Mouse (Mus musculus) liver, embryonic 14.5 days (tissue): ENCODE measurements around the gene Adamts12. TPM values are rescaled to one million over a fixed set of nuclear protein-coding genes. Genes with fewer than 3 reads are reported as not detected.

ENCODE experiments used
- ATAC-seq: fragments of 200-750 bp; cut with Nextera tagmentation; 2 replicates; pipeline ENCODE4 v1.8.0; 2017; ENCODE audit warnings: moderate number of reproducible peaks, mild to moderate bottlenecking, moderate library complexity; ENCODE audit not compliant: insufficient read depth
- DNase-seq, 3 experiments: peaks; one replicate each; pipeline ENCODE4 v3.0.0-alpha.2; 2012 to 2013; ENCODE audit warnings: low read depth in 3 of 3, low spot score in 3 of 3
- H3K27ac ChIP-seq: fragments of 300-500 bp; sonication (generic); 2 replicates; pipeline ENCODE4 v1.5.1; 2014; ENCODE audit warnings: moderate library complexity, mild to moderate bottlenecking, control low read depth, inconsistent platforms
- H3K27me3 ChIP-seq: fragments of 300-500 bp; sonication (generic); 2 replicates; pipeline ENCODE4 v1.6.1; 2014; ENCODE audit warnings: mild to moderate bottlenecking, low read length, moderate library complexity; ENCODE audit not compliant: control insufficient read depth, insufficient read depth
- H3K36me3 ChIP-seq: fragments of 300-500 bp; sonication (generic); replicated peaks from 2 replicates; pipeline ENCODE4 v1.6.1; 2014; ENCODE audit warnings: low read depth; ENCODE audit not compliant: control insufficient read depth, insufficient read depth
- H3K4me1 ChIP-seq, 2 experiments: fragments of 200-500 bp in 1 of 2; fragments of 300-500 bp in 1 of 2; sonication (generic) in 1 of 2; replicated peaks; 2 replicates each; pipeline ENCODE4 v1.6.1; 2012 to 2014; ENCODE audit warnings: antibody characterized with exemption in 1 of 2, inconsistent platforms in 1 of 2, low read length in 1 of 2; ENCODE audit not compliant: control insufficient read depth in 2 of 2, insufficient read depth in 2 of 2
- H3K4me2 ChIP-seq: fragments of 300-500 bp; sonication (generic); 2 replicates; pipeline ENCODE4 v1.6.1; 2014; ENCODE audit warnings: low read depth, mild to moderate bottlenecking, control low read depth, moderate library complexity
- H3K4me3 ChIP-seq, 2 experiments: fragments of 200-500 bp in 1 of 2; fragments of 300-500 bp in 1 of 2; sonication (generic) in 1 of 2; 2 replicates each; pipeline ENCODE4 v1.5.1; 2012 to 2014; ENCODE audit warnings: low read depth in 2 of 2, low read length in 2 of 2, mild to moderate bottlenecking in 2 of 2, control low read depth in 1 of 2, inconsistent platforms in 1 of 2, moderate library complexity in 1 of 2; ENCODE audit not compliant: insufficient read depth in 1 of 2
- H3K9ac ChIP-seq: fragments of 300-500 bp; sonication (generic); replicated peaks from 2 replicates; pipeline ENCODE4 v1.6.1; 2014; ENCODE audit warnings: mild to moderate bottlenecking, control low read depth, moderate library complexity
- H3K9me3 ChIP-seq: fragments of 300-500 bp; sonication (generic); 2 replicates; pipeline ENCODE4 v1.6.1; 2016; ENCODE audit warnings: low read length, mixed read lengths; ENCODE audit not compliant: control insufficient read depth
- CTCF ChIP-seq: IDR thresholded peaks from 2 replicates; pipeline ENCODE4 v1.5.1; 2016; ENCODE audit warnings: antibody characterized with exemption, low read depth, control low read depth
- EP300 ChIP-seq: IDR thresholded peaks from 2 replicates; pipeline ENCODE4 v1.6.1; 2016; ENCODE audit warnings: antibody characterized with exemption, low read depth
- WGBS: fragments of 180-500 bp; shearing (Covaris S2); extraction: QIAGEN DNeasy Blood & Tissue Kit; methylation state at CpG from one replicate; pipeline ENCODE4 v1.1.7; 2014; ENCODE audit not compliant: insufficient replicate concordance; 5-methylcytosine and 5-hydroxymethylcytosine counted together
- polyA plus RNA-seq, 2 experiments: library from polyadenylated mRNA; depleted of rRNA in 1 of 2; stranded (reverse) in 1 of 2; unstranded in 1 of 2; fragments of >200 nt; fragmentation: Nextera tagmentation in 1 of 2; extraction: Ambion mirVana in 1 of 2; gene quantifications; 2 replicates each; pipeline versions ENCODE4 v1.2.1 to v1.2.3; 2012 to 2014

Gene Adamts12
- polyA plus RNA-seq, 2 experiments, result 0.23 to 0.47 TPM

DNA sequence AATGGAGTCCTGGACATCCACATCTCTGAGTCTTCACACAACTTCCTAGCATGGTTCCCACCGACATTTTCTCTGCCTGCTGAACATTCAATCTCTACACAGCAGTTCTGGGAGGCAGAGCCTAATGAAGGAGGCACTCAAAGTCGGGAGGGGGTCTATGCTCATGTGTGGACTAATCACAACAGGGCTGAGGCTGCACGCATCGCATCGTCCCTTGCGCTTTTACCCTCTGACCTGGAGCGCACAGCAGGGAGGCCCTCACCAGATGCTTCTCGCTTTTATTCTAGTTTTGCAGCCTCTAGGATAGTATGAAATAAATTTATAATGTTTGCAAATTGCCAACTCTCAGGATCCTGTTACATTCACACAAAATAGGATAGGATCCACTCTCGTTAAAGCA lies 112.9 kb downstream of the Adamts12 start:
- no peaks in the 10 kb centered on the region for H3K27me3 ChIP-seq
- no peak overlapping the region for H3K9ac ChIP-seq
- ATAC-seq, result no peak
- H3K4me2 ChIP-seq, result no peak overlapping the region
- no peaks in the 10 kb centered on the region for H3K4me1 ChIP-seq
- H3K27ac ChIP-seq, result no peak overlapping the region
- 65% methylated on average over 9 of the region's 9 CpGs for WGBS
- no peak overlapping the region for H3K4me3 ChIP-seq
- TF ChIP-seq EP300 (no peak), CTCF (no peak)
- no peak for DNase-seq
- H3K36me3 ChIP-seq, result no peaks in the 10 kb centered on the region
- H3K9me3 ChIP-seq, result no peaks in the 10 kb centered on the region

DNA sequence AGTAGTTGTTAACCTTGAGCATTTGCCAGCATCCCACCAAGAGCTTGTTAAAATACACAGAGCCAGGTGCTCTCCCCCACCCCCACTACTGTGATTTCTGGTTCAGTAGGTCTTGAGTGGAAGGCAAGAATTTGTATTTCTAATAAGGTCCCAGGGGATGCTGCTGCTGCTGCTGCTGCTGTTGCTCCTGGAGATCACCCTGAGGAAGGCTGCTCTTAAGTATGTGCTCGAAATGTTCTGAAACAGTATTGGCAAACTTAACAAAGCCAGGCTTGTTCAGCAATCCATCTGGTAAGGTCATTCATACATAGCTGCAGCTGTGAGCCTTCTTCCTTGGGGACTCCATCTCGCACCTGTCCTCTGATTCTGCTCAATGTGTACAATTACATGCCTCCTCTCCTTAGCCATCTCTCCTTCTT lies 115.2 kb downstream of the Adamts12 start:
- no peaks in the 10 kb centered on the region for H3K4me1 ChIP-seq
- H3K36me3 ChIP-seq, result no peaks in the 10 kb centered on the region
- H3K4me3 ChIP-seq, result no peak overlapping the region
- H3K27me3 ChIP-seq, result no peaks in the 10 kb centered on the region
- WGBS, result 40% methylated on average over 2 of the region's 2 CpGs
- no peaks in the 10 kb centered on the region for H3K9me3 ChIP-seq
- DNase-seq (no peak), ATAC-seq (no peak)
- no peak overlapping the region for H3K27ac ChIP-seq
- no peak overlapping the region for H3K4me2 ChIP-seq
- TF ChIP-seq EP300, result no peak
- no peak for TF ChIP-seq CTCF
- H3K9ac ChIP-seq, result no peak overlapping the region

DNA sequence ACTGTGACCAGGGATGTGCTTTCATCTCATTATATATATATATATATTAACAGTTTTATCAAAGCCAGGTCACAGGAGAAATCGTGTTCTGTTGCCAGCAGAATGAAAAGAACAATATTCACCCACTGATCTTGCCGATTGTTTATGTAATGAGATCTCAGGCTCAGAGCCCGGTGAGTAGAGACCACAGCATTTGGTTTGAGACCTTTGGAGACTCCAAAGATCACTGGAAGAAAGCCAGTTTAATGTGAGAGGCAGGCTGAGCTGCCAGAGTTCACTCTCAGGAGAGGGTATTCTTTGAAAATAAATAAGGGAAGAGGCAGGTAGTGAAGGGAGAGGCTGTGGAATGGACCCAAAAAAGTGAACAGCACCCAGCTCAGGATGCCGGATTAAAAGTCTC lies 122.1 kb downstream of the Adamts12 start:
- no peaks in the 10 kb centered on the region for H3K4me1 ChIP-seq
- no peak for ATAC-seq
- 48% methylated on average over 4 of the region's 4 CpGs for WGBS
- DNase-seq, result no peak
- H3K36me3 ChIP-seq, result no peaks in the 10 kb centered on the region
- no peaks in the 10 kb centered on the region for H3K27me3 ChIP-seq
- no peak overlapping the region for H3K4me2 ChIP-seq
- TF ChIP-seq EP300 (no peak), CTCF (no peak)
- H3K27ac ChIP-seq, result no peak overlapping the region
- no peak overlapping the region for H3K9ac ChIP-seq
- H3K4me3 ChIP-seq, result no peak overlapping the region
- no peaks in the 10 kb centered on the region for H3K9me3 ChIP-seq

DNA sequence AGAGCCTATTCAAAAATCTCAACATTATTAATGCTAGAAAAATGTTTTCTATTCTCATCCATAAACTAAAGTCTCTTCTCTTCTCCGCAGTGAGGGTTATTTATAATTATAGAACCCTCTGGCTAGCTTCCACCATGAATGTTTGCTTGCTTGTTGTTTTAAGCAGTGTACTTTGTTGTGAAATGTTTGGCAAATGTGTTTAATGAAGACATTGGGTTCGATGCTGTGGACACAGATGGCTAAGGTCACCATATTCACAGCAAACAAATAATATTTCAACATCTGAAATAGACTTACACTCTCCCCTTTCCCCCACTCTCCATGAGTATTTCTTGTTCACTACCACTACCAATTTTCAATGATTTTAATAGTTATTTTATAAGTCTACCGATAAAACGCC lies 125.9 kb downstream of the Adamts12 start:
- Histone ChIP-seq H3K4me2 (no peak overlapping the region), H3K36me3 (no peaks in the 10 kb centered on the region), H3K4me1 (no peaks in the 10 kb centered on the region), H3K9ac (no peak overlapping the region), H3K9me3 (no peaks in the 10 kb centered on the region), H3K27ac (no peak overlapping the region), H3K4me3 (no peak overlapping the region), H3K27me3 (no peaks in the 10 kb centered on the region)
- DNase-seq (no peak), ATAC-seq (no peak)
- WGBS, result 49% methylated on average over 4 of the region's 4 CpGs
- no peak for TF ChIP-seq CTCF
- TF ChIP-seq EP300, result no peak

DNA sequence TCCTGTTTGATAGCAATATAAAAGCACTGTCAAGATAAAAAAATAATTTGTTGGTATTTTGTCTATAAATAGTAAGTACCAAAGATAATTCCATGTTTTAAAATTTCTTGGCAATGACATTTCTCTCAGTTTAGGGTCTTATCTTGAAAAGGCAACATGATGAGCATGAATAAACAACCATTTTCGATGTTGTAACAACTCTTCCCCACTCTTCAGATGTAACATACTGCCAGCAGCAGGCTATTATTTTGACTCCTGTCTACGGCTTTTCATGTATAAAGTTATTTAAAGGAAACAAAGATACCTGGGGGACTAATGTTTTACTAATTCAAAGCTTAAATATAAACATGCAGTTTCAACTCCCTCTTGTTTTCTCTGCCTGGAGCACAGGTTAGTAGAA lies 128.2 kb downstream of the Adamts12 start:
- Histone ChIP-seq H3K4me1 (no peaks in the 10 kb centered on the region), H3K4me3 (no peak overlapping the region), H3K9ac (no peak overlapping the region), H3K9me3 (no peaks in the 10 kb centered on the region), H3K27ac (no peak overlapping the region), H3K27me3 (no peaks in the 10 kb centered on the region), H3K4me2 (no peak overlapping the region), H3K36me3 (no peaks in the 10 kb centered on the region)
- DNase-seq (no peak), ATAC-seq (no peak)
- WGBS, result 47% methylated on average over 2 of the region's 2 CpGs
- TF ChIP-seq EP300 (no peak), CTCF (no peak)
